Mouse (Mus musculus): ENCODE measurements around the gene Magea3.
"Not testable (repeated sequence)": the region's sequence is repeated elsewhere in the genome, so short reads cannot be mapped to it uniquely, and the experiment has no call there.

DNA sequence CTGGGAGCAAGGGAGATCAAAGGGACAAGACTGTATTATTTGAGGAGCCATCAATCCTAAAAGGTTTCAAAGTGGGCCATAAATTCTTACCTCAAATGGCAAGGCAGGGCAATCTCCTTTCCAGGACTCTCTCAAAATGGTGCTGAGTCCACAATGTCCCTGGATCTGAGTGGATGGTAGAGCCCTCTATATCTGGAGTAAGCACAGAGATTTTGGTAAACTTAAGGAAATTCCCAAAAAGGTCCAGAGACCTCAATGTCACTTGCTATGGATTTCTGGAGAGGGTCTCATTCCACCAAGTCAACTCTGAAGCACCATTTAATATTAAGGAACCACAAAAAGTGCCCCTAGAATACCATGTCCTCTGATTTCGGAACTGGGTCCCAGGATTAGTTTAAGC, 13.4 kb downstream of the Magea3 start, which contains the start of gene Magea6:
- TF ChIP-seq ZNF384 (IDR thresholded peaks at IDR 0.05; ENCODE audit: low read depth, low read length); ZC3H11A (IDR thresholded peaks at IDR 0.05; ENCODE audit: borderline replicate concordance, low read depth, low read length); MAFK (IDR thresholded peaks at IDR 0.05; ENCODE audit: insufficient read depth, low read depth, low read length); HCFC1 (IDR thresholded peaks at IDR 0.05; ENCODE audit: borderline replicate concordance, insufficient read depth, low read length): not testable (repeated sequence)
